In genomic region chr7:122970119-122970781, GRCm38 (mm10) we compare ENCODE assay signal across 8 mouse cellular contexts. TPM values are rescaled to one million over a fixed set of nuclear protein-coding genes. Genes with fewer than 3 reads are reported as not detected.
DNase-seq lines count a peak whose midpoint lies in the region; ATAC-seq and TF ChIP-seq lines count a peak whose summit lies in the region.

No protein-coding gene starts in this region.

- no peaks in the 10 kb centered on the region for H3K9me3 ChIP-seq in G1E (replicated peaks)
- no peaks in the 10 kb centered on the region for H3K9me3 ChIP-seq in forebrain, postnatal 0 days (ENCODE audit: low read length)
- no peaks in the 10 kb centered on the region for H3K9me3 ChIP-seq in neural tube, embryonic 14.5 days (ENCODE audit: control insufficient read depth, low read length)

- peak overlapping the region; percentile 88 for H3K4me2 ChIP-seq in forebrain, postnatal 0 days (ENCODE audit: low read depth)
- peak overlapping the region; percentile 98 for H3K4me2 ChIP-seq in neural tube, embryonic 14.5 days (ENCODE audit: low read depth, low read length)

- no peaks in the 10 kb centered on the region for H3K27me3 ChIP-seq in G1E (ENCODE audit: insufficient read depth, low read length)
- no peaks in the 10 kb centered on the region for H3K27me3 ChIP-seq in forebrain, postnatal 0 days (ENCODE audit: insufficient read depth, low read length)
- H3K27me3 ChIP-seq in neural tube, embryonic 14.5 days (ENCODE audit: control insufficient read depth, insufficient read depth, low read length), result no peaks in the 10 kb centered on the region

- intact Hi-C loops in heart, postnatal 36 days (cut with DNase I), result loop anchor here (5.0 kb wide), 1 partner anchor 157 kb away; no protein-coding TSS in a partner anchor

- peak overlapping the region; percentile 81 for H3K4me3 ChIP-seq in G1E (ENCODE audit: low read depth, low read length)
- peak overlapping the region; percentile 99 for H3K4me3 ChIP-seq in forebrain, postnatal 0 days (ENCODE audit: low read depth, low read length)
- H3K4me3 ChIP-seq in neural tube, embryonic 14.5 days (ENCODE audit: low read depth, low read length), result peak overlapping the region; percentile 96

- peaks cover 25% of the 10 kb centered on the region for H3K4me1 ChIP-seq in G1E (ENCODE audit: insufficient read depth, low read depth, low read length)
- peaks cover 18% of the 10 kb centered on the region for H3K4me1 ChIP-seq in forebrain, postnatal 0 days (ENCODE audit: insufficient read depth)
- peaks cover 26% of the 10 kb centered on the region for H3K4me1 ChIP-seq in neural tube, embryonic 14.5 days (ENCODE audit: control insufficient read depth, insufficient read depth, low read length)

- peaks cover 23% of the 10 kb centered on the region for H3K36me3 ChIP-seq in G1E (replicated peaks)
- no peaks in the 10 kb centered on the region for H3K36me3 ChIP-seq in forebrain, postnatal 0 days (ENCODE audit: insufficient read depth)
- 0 out of 2 replicates have a peak, but pooled peaks cover 2% of the 10 kb centered on the region for H3K36me3 ChIP-seq in neural tube, embryonic 14.5 days (ENCODE audit: control insufficient read depth, insufficient read depth, low read length)

- H3K9ac ChIP-seq in forebrain, postnatal 0 days, result peak overlapping the region; percentile 100
- H3K9ac ChIP-seq in neural tube, embryonic 14.5 days (replicated peaks; ENCODE audit: low read depth, low read length), result peak overlapping the region; percentile 100

- no peak for ATAC-seq in G1E (ENCODE audit: extremely low read depth, insufficient number of reproducible peaks, low FRiP score, poor library complexity, severe bottlenecking)
- peak; percentile 42 for ATAC-seq in forebrain, postnatal 0 days
- peak; percentile 65 for ATAC-seq in neural tube, embryonic 14.5 days (ENCODE audit: low read depth)

- H3K27ac ChIP-seq in forebrain, postnatal 0 days (ENCODE audit: low read depth, low read length), result peak overlapping the region; percentile 96
- peak overlapping the region; percentile 91 for H3K27ac ChIP-seq in neural tube, embryonic 14.5 days (ENCODE audit: low read depth, low read length)

- no peak for TF ChIP-seq CTCF in G1E (IDR thresholded peaks at IDR 0.05; ENCODE audit: low read depth, low read length)
- no peak for TF ChIP-seq CTCF in forebrain, postnatal 0 days (IDR thresholded peaks at IDR 0.05; ENCODE audit: low read depth)

- peak; percentile 61 for DNase-seq in G1E (ENCODE audit: low spot score)
- DNase-seq in cerebellum, adult 18-20 months, result peak; percentile 48 to 71
- peak; percentile 34 for DNase-seq in forebrain, postnatal 0 days
- DNase-seq in heart, postnatal 36 days, result peak; percentile 58 to 78
- DNase-seq in layer of hippocampus, adult 18-20 months (ENCODE audit: low spot score in 2 of 2), result peak; percentile 32 to 44
- peak; percentile 46 to 53 for DNase-seq in lung, adult 18-20 months
- DNase-seq in testis, postnatal 14 days (ENCODE audit: low spot score), result peak; percentile 83

- 2% methylated on average over 53 of the region's 69 CpGs for WGBS in forebrain, postnatal 0 days
- WGBS in neural tube, embryonic 14.5 days, result under 1% methylated on average over 57 of the region's 69 CpGs

RNA-seq across cellular contexts. Expression of gene Rbbp6, which starts 4.8 kb away (rescaled TPM):
- total RNA-seq in G1E (2014; fragmentation: Nextera tagmentation) (311 and 328 TPM in 2 replicates), G1E (2017) (51.0 and 73.8 TPM in 2 replicates)
- polyA plus RNA-seq in G1E (2012), result 48.2 and 50.0 TPM in 2 replicates
- total RNA-seq in forebrain, postnatal 0 days (2014; rRNA removed), result 35.1 and 53.6 TPM in 2 replicates
- 18.4 and 21.4 TPM in 2 replicates for polyA plus RNA-seq in forebrain, postnatal 0 days (2015; fragmentation: Nextera tagmentation; extraction: Ambion mirVana)
- total RNA-seq in heart, postnatal 36 days (2021), result 10 to 100 TPM; 22.1 to 33.0 TPM
- 10 to 100 TPM; 62.6 to 67.2 TPM for total RNA-seq in layer of hippocampus, adult 18-20 months (2021)
- polyA plus RNA-seq in neural tube, embryonic 14.5 days (2014; fragmentation: Nextera tagmentation; extraction: Ambion mirVana), result 33.7 and 37.1 TPM in 2 replicates
